Mouse (Mus musculus) CH12F3 (cell line): Measurements from ENCODE around the gene Vwc2.

Experiments
- in situ Hi-C: fragments of 300-500 bp; cut with MboI; formaldehyde crosslinking; loops from 2 replicates; pipeline ENCODE4 v1.14.3; 2020; ENCODE audit warnings: low sequenced_read_pairs

Vwc2 gene

GRCm38 (mm10) chr11:11113576-11114233 lies at the start of gene Vwc2:
TSS of gene Vwc2 (plus strand) at chr11:11114223.
- in situ Hi-C loops, result loop anchor here (25.0 kb wide), 1 partner anchor 1801 kb away; no protein-coding TSS in a partner anchor

- in situ Hi-C loops, result no loop called here
These were observed 25.8 kb upstream of the Vwc2 start for GRCm38 (mm10) chr11:11088162-11088756.

- in situ Hi-C loops, result no loop called here
These were observed 16.4 kb upstream of the Vwc2 start for GRCm38 (mm10) chr11:11097606-11098005.

GRCm38 (mm10) chr11:11098282-11098681 lies 15.7 kb upstream of the Vwc2 start:
- in situ Hi-C loops, result no loop called here

- in situ Hi-C loops, result no loop called here
These were observed 15.0 kb upstream of the Vwc2 start for GRCm38 (mm10) chr11:11099011-11099410.

GRCm38 (mm10) chr11:11102182-11102581 lies 11.8 kb upstream of the Vwc2 start:
- in situ Hi-C loops, result loop anchor here (25.0 kb wide), 1 partner anchor 1790 kb away; no protein-coding TSS in a partner anchor

- in situ Hi-C loops, result loop anchor here (25.0 kb wide), 1 partner anchor 1790 kb away; no protein-coding TSS in a partner anchor
These were observed 11.4 kb upstream of the Vwc2 start for GRCm38 (mm10) chr11:11102620-11103019.

GRCm38 (mm10) chr11:11108922-11109321 lies 5.1 kb upstream of the Vwc2 start:
- in situ Hi-C loops, result loop anchor here (25.0 kb wide), 1 partner anchor 1797 kb away; no protein-coding TSS in a partner anchor

GRCm38 (mm10) chr11:11114234-11115030 lies 409 bp downstream of the Vwc2 start:
- in situ Hi-C loops, result loop anchor here (25.0 kb wide), 1 partner anchor 1802 kb away; no protein-coding TSS in a partner anchor

GRCm38 (mm10) chr11:11115031-11115647 lies 1.1 kb downstream of the Vwc2 start:
- in situ Hi-C loops, result loop anchor here (25.0 kb wide), 1 partner anchor 1803 kb away; no protein-coding TSS in a partner anchor

GRCm38 (mm10) chr11:11115648-11116590 lies 1.9 kb downstream of the Vwc2 start:
- in situ Hi-C loops, result loop anchor here (25.0 kb wide), 1 partner anchor 1804 kb away; no protein-coding TSS in a partner anchor

- in situ Hi-C loops, result loop anchor here (25.0 kb wide), 1 partner anchor 1804 kb away; no protein-coding TSS in a partner anchor
These were observed 2.7 kb downstream of the Vwc2 start for GRCm38 (mm10) chr11:11116736-11117135.

- in situ Hi-C loops, result loop anchor here (25.0 kb wide), 1 partner anchor 1811 kb away; no protein-coding TSS in a partner anchor
These were observed 8.8 kb downstream of the Vwc2 start for GRCm38 (mm10) chr11:11122866-11123265.

GRCm38 (mm10) chr11:11131414-11132077 lies 17.5 kb downstream of the Vwc2 start:
- in situ Hi-C loops, result no loop called here

GRCm38 (mm10) chr11:11140622-11141021 lies 26.6 kb downstream of the Vwc2 start:
- in situ Hi-C loops, result no loop called here

- in situ Hi-C loops, result no loop called here
These were observed 38.7 kb downstream of the Vwc2 start for GRCm38 (mm10) chr11:11152681-11153080.

GRCm38 (mm10) chr11:11171396-11171795 lies 57.4 kb downstream of the Vwc2 start:
- in situ Hi-C loops, result no loop called here

- in situ Hi-C loops, result no loop called here
These were observed 61.2 kb downstream of the Vwc2 start for GRCm38 (mm10) chr11:11175259-11175658.

GRCm38 (mm10) chr11:11182705-11183104 lies 68.7 kb downstream of the Vwc2 start:
- in situ Hi-C loops, result no loop called here
